Mouse (Mus musculus): Measurements from ENCODE around the gene Kctd3. TPM values are rescaled to one million over a fixed set of nuclear protein-coding genes. Genes with fewer than 3 reads are reported as not detected.

Kctd3 gene
- 14.7 TPM for polyA plus RNA-seq (2017; shearing (Covaris generic))

DNA sequence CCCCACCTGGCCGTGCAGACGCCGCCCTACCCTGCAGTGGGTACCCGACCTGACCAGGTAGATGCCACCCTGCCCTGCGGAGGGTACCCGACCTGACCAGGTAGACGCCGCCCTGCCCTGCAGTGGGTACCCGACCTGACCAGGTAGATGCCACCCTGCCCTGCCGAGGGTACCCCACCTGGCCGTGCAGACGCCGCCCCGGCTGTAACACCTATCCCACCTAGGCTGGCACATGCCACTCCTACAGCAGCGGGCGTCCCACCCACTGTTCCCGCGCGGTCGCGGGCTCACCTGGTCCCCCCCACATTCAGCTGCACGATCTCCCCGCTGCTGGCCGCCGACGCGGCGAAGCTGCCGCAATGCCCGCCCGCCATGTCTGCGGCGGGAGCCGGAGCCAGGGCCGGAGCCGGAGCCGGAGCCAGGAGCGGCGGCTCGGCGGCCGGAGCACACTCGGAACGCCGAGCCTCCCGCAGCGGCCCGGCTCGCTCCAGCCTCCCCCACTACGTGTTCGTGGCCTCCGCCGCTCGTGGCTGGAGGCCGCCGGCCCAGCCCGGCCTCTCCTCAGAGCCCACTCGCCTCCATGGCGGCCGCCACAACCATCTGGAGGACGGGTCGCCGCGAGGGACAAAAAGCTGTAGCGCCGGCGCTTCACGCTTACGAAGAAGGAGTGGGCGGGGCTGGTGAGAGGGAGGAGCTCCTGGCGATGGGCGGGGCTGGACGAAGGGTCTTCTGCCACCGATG, at the start of gene Kctd3:
Gene Kctd3 (minus strand): TSS at position 603 of the 741 bp plus-strand sequence.

